Mouse (Mus musculus) gonadal fat pad, adult 2 months (tissue): ENCODE data around the gene Arih2. TPM values are rescaled to one million over a fixed set of nuclear protein-coding genes. Genes with fewer than 3 reads are reported as not detected.
"Not testable (repeated sequence)": the region's sequence is repeated elsewhere in the genome, so short reads cannot be mapped to it uniquely, and the experiment has no call there.

ENCODE experiments used
- DNase-seq: peaks from one replicate; pipeline ENCODE4 v3.0.0-alpha.2; 2012; ENCODE audit warnings: low read depth
- polyA plus RNA-seq: library from polyadenylated mRNA; depleted of rRNA; stranded (reverse); fragments of >200 nt; gene quantifications from 2 replicates; pipeline ENCODE4 v1.2.3, GENCODE M21; 2012

Arih2 gene
- polyA plus RNA-seq, 1 experiment = 44.6 TPM

- DNase-seq = no peak
Observed at GRCm38 (mm10) chr9:108649561-108650440, 615 bp upstream of the Arih2 start.

- DNase-seq = no peak
Observed at GRCm38 (mm10) chr9:108648166-108648565, 1.0 kb downstream of the Arih2 start.

- DNase-seq = no peak
Observed at GRCm38 (mm10) chr9:108639825-108640224, 9.4 kb downstream of the Arih2 start.

GRCm38 (mm10) chr9:108635415-108635814 lies 13.8 kb downstream of the Arih2 start:
- no peak for DNase-seq

GRCm38 (mm10) chr9:108633846-108634245 lies 15.3 kb downstream of the Arih2 start:
- DNase-seq = no peak

- DNase-seq = no peak
Observed at GRCm38 (mm10) chr9:108632375-108632774, 16.8 kb downstream of the Arih2 start.

- DNase-seq = no peak
Observed at GRCm38 (mm10) chr9:108631631-108632256, 17.4 kb downstream of the Arih2 start.

- DNase-seq = no peak
Observed at GRCm38 (mm10) chr9:108630683-108631082, 18.5 kb downstream of the Arih2 start.

GRCm38 (mm10) chr9:108628141-108628540 lies 21.0 kb downstream of the Arih2 start:
- no peak for DNase-seq

GRCm38 (mm10) chr9:108626498-108626897 lies 22.7 kb downstream of the Arih2 start:
- no peak for DNase-seq

GRCm38 (mm10) chr9:108617301-108617700 lies 31.9 kb downstream of the Arih2 start:
- no peak for DNase-seq

- DNase-seq = no peak
Observed at GRCm38 (mm10) chr9:108611488-108611887, 37.7 kb downstream of the Arih2 start.

GRCm38 (mm10) chr9:108608889-108609288 lies 40.3 kb downstream of the Arih2 start:
- no peak for DNase-seq

- not testable (repeated sequence) for DNase-seq
Observed at GRCm38 (mm10) chr9:108607929-108608328, 41.3 kb downstream of the Arih2 start.

GRCm38 (mm10) chr9:108601986-108602385 lies 47.2 kb downstream of the Arih2 start:
- DNase-seq = no peak

GRCm38 (mm10) chr9:108600011-108600410 lies 49.2 kb downstream of the Arih2 start:
- no peak for DNase-seq

- no peak for DNase-seq
Observed at GRCm38 (mm10) chr9:108599021-108599566, 50.1 kb downstream of the Arih2 start.

GRCm38 (mm10) chr9:108596998-108597764 lies 52.0 kb downstream of the Arih2 start, which contains the start of gene P4htm:
Gene P4htm (minus strand): TSS chr9:108597667.
- DNase-seq = no peak

- DNase-seq = no peak
Observed at GRCm38 (mm10) chr9:108594354-108594753, 54.8 kb downstream of the Arih2 start.

GRCm38 (mm10) chr9:108591462-108591861 lies 57.7 kb downstream of the Arih2 start:
- DNase-seq = no peak

GRCm38 (mm10) chr9:108589229-108589628 lies 60.0 kb downstream of the Arih2 start:
- DNase-seq = no peak
